Mouse (Mus musculus) gastrocnemius, postnatal 14 days (tissue): ENCODE measurements around the gene Il17f. TPM values are rescaled to one million over a fixed set of nuclear protein-coding genes. Genes with fewer than 3 reads are reported as not detected.
"Not testable (repeated sequence)": the region's sequence is repeated elsewhere in the genome, so short reads cannot be mapped to it uniquely, and the experiment has no call there.

Source experiments
- DNase-seq: peaks from one replicate; pipeline ENCODE4 v3.0.0; 2021; ENCODE audit warnings: mixed read lengths
- intact Hi-C: fragments of 180-260 bp; cut with DNase I; formaldehyde crosslinking; loops from one replicate; pipeline ENCODE4 v1.15.1; 2025; ENCODE audit warnings: low total_unique reads
- total RNA-seq, 2 experiments: library from RNA; stranded (reverse); gene quantifications; 2 replicates each; pipeline ENCODE4 v1.2.3; 2021

The Il17f gene
- total RNA-seq, 2 experiments from 2014 or later, result not detected

DNA sequence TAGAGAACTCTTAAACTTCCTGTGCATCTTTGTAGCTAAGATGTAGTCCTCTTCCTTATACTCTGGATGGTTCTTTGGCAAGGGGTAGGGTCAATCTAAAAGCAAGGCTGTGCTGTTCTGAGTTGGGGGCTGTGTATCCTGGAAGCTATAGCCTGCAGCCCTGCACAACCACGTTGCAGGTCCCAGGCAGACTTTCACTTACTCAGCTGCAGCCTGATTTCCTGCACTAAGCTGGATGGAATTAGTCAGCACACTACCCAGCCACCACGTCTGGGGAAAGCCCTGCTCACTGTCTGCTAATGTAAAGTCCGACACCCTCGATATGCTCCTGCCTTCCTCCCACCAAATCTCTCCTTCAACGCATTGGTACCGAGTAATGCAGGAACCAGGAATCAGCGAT is 997 bp upstream of the Il17f start:
- no peak for DNase-seq
- intact Hi-C loops, result no loop called here

DNA sequence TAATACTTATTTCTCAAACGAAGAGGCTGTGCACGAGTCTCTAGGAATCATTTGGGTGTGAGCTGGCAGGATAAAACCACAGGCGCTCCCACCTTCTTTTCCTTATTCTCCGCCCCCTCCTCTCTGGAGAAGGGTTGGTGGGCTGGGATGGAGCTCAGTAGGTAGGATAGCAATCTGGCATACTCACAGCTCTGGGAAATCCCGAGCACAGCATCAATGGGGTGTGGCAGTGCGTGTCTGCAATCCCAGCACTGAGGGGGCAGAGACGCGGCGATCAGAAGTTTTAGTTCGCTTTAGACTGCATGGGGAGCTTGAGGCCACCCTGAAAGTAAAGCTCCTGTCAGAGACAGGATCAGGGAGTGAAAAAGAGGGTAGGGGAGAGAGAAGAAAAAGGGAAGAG is 2.0 kb downstream of the Il17f start:
- DNase-seq, result no peak
- intact Hi-C loops, result no loop called here

DNA sequence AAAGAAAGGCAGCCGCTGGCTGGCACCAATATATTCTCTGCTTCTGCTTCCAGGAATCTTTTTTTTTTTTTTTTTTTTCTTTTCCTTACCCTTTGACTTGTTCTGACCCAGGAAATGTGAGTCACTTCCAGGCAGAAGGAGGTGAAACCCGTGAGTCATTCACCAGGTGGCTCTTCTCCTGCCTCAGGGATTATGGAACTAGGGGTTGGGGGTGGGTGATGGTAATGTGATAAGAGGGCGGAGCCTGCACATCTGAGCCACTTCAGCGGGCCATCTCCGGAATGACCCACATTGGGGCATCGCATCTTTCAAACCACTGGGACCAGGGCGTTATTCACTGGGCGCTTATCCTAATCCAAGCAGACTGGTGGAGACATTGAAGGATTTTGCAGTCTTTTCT is 3.4 kb downstream of the Il17f start:
- intact Hi-C loops, result no loop called here
- DNase-seq, result no peak

DNA sequence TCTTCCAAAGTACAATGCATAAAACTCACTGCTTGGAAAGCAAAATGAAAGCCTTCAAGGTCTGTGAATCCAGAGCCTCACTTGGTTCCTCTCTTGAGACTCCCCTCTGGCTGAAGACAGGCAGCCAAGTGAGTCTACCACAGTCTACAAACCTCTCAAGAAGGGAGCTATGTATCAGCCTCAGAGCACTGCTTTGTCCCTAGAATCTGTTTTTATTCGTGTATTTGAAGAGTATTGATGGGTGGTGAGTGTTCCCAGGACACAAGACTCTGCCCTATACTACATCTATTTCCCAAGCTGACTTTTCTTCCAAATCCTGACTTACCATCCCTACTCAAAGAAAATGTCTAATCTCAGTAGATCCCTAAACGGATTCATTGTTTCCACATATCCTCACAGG is 12.1 kb downstream of the Il17f start:
- intact Hi-C loops, result no loop called here
- DNase-seq, result no peak

DNA sequence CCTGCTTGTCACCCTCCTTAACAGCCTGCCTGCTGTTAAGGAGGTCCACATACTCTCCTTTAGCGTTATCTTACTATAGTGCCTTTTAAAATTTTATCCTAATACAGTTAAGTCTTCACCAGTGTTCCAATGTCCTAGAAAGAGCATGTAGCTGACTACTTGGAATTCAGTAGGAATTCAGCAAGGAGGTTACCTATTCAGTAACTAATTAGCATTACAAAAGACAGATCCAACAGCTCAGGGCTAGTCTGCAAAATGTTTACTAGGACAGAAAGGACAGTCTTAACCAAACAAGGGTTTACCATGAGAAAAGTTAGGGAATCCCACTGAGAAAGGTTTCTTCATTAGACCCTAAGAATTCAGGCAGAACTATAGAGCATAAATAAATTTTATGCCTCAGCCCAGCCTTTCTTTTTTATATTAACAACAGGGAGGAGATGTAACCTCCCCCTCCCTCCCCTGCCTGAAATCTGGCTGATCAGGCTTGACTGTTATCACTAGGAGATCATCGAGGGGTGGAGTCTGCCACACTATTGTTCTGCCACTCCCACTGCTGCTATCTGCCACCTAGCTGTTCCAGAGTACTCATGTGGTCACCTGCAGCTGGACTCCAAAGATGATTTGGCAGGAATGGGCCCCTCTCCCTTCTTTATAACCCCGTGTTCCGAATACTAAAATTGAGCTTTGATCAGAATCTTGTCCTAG is 16.2 kb downstream of the Il17f start:
- intact Hi-C loops, result not testable (repeated sequence)

DNA sequence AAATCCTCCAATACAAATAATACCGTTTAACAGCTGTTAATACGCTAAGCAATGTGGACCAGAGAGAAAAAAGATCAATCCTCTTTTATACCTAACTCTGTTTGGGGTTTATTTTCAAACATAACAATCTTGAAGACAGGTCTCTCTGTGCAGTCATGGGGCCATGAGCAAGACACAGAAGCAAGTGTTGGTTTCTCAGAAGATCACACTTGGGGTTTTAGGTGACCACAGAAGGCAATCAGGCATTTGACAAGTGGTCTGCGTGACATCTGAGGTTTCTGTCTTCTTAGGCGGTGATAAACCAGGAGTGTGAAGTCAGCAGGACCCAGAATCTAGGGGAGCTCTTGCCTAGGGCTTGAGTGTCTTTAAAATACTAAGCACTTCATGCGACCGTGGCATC is 23.9 kb downstream of the Il17f start:
- no peak for DNase-seq
- intact Hi-C loops, result no loop called here

More for the DNA sequence above, 16.2 kb downstream of the Il17f start:
- not testable (repeated sequence) for DNase-seq

DNA sequence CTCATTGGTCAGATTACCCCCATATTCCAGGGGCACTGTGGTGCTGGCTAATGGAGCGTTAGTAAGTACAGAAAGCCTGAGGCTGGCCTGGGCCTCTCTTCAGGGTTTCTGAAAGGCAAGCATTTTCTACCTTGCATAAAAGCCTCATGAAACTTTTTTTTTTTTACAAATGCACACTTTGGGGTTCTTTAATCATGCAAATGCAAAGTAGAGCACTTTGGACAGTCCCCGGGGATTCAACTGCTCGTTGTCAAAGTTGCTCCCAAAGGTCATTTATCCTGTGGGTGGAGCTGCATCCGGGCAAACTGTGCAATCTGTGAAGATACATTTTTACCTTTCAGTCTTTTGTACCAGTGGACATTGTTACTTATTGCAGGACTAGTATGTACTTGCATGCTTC is 29.0 kb downstream of the Il17f start:
- no peak for DNase-seq
- intact Hi-C loops, result no loop called here

DNA sequence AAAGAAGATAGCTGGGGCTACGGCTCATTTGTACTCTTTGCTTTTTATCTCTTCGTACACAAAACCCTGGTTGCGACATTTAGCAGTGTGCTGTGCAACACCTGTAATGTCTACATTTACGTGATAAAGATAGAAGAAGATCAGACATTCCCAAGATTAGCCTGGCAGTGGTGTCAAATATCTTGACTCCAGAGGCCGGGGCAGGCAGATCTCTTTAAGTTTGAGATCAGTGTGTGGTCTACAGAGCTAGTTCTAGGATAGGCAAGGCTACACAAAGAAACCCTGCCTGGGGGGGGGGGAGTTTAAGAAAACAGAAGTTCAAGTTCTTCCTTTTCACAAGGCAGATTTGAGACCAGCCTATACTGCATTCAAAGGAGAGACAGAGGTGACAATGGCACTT is 30.1 kb downstream of the Il17f start:
- DNase-seq, result no peak
- intact Hi-C loops, result no loop called here

DNA sequence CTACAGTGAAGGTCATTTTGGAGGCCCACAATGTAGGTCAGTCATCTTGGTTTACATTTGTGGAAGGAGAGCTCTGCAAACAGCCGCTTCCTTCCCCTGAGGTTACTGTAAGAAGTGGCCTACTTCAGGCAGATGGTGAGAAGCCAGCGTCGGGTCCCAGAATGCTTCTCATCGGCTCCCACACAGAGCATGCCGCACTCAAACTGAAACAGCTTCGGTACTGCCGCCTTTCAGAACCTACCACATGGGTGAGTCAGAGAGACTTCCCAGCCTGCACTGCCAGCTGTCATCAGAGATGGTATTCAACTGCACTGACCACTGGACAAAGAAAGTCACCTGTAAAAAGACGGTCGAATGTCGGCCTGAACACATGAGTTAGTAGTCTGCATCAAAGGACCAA is 30.6 kb downstream of the Il17f start:
- intact Hi-C loops, result no loop called here

DNA sequence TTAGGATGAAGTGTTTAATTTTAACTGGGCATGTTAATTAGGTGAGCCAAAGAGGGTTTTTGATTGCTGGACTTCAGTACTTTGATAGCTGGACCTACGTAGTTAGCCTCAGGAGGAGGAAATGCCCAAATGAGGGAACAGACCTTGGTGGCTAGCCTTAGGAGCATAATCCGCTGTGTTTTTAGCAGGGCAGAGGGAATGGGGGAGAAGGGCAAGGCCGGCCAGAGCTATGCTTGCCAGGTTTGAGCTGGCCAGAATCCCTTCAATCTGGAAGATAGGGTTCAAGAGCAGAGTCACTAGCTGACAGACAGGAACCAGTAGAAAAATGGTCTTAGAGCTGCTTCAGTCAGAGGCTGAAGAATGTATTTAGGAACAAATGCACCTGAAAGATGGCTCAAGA is 32.8 kb downstream of the Il17f start:
- intact Hi-C loops, result no loop called here
- DNase-seq, result no peak

More for the DNA sequence above, 30.6 kb downstream of the Il17f start:
- DNase-seq, result no peak

DNA sequence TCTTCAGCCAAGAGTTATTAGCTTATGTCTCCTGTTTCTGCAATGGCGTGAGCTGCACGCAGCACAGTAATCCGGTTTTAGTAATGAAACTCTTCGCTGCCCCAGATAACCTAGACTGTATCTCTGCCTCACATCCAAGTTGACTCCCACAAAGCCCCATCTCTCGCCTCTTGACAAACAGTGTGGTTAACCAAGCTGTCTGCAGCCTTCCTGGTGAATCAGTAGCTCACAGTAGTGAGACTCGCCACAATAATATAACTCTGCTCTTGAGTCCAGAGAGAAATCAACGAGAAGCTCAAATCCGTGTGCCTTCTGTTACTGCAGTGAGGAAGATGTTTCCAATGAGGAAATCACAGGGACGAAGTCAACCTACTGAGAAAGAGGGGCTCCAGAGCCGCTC is 36.0 kb downstream of the Il17f start:
- intact Hi-C loops, result no loop called here
- no peak for DNase-seq

DNA sequence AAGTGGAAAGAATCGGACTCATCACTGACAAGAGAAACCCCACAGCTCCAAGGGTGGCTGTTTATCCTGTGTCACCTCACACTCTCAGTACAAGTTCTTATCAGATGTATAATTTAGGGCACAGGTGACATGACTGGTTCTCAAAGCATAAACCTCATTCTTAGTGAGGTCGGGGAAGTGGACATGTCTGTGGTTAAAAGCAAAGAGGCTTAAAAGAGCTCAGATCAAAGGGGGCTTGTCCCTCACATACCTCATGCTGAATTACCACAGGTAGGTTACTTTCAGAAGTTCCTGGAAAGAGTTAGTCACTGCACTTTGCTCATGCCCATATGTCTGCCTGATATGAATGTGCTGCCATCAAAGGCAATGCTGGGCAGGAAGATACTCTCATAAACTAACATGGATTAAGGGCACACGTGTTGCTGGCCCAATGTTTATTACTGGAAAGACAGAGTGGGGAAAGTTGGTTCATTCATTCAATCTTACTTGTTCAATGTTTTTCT is 49.9 kb downstream of the Il17f start:
- intact Hi-C loops, result no loop called here
- no peak for DNase-seq

DNA sequence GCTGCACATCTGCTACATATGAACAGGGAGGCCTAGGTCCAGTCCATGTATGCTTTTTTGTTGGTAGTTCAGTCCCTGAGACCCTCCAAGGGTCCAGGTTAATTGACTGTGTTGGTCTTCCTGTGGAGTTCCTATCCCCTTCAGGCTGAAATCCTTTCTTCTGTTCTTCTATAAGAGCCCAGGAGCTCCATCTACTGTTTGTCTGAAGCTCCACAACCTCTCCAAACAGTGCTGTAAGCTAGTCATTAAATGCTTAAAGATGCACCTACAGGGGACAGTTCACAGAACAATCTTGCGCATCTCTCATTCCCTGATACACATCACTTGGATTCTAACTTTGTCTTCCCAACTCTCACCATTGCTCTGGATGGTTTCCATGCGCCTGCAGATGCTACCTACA is 51.9 kb downstream of the Il17f start:
- intact Hi-C loops, result loop anchor here (5.0 kb wide), 1 partner anchor 126 kb away; no protein-coding TSS in a partner anchor
- no peak for DNase-seq

DNA sequence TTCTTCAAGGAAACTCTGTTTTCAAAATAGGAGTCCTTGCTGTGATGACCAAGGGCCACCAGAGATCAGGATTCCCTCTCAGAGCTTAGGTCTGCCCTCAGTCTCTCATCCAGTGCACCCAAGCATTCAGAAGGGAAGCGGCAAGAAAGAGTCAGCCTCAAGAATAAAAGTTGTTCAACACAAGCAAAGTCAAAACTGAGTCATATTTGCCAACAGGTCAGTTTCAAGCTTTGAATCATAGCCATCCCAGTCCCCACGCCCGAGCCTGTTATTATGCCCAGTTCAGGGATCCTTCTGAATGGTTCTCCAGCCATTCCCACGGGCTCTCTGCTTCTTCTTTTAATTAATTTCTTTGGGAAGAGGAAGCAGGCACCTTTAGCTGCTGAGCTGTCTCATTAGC is 53.8 kb downstream of the Il17f start:
- intact Hi-C loops, result loop anchor here (5.0 kb wide), 1 partner anchor 124 kb away; no protein-coding TSS in a partner anchor

DNA sequence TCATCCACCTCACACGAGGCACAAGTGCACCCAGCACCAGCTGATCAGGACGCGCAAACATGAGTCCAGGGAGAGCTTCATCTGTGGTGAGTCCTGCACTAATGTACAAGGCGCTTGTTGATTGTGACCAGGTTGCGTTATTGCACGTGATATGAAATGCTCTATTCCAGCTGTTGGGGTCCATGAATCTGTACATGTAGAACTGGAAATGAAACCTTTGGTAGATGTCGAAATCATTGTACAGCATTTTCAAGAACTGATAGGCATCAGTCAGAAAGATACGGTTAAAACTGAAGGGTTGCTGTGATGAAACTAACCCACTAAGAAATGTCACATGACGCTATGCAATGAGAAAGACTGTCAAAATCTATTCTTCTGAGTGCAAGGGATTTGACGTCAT is 59.5 kb downstream of the Il17f start, which contains the start of gene Il17a:
Gene Il17a, plus strand, starts transcription at position 3 of the 400 bp plus-strand sequence.
- intact Hi-C loops, result no loop called here
- DNase-seq, result no peak

More for the DNA sequence above, 53.8 kb downstream of the Il17f start:
- DNase-seq, result no peak

Other genes starting within 250 kb of the Il17f start
- under 1 TPM; 0.09 to 0.12 TPM for gene Pkhd1, start 172.6 kb downstream of the Il17f start, total RNA-seq
- not detected for gene Il17a, start 59.7 kb downstream of the Il17f start, total RNA-seq
- gene Mcm3, start 29.7 kb upstream of the Il17f start, total RNA-seq, result 1 to 10 TPM; 5.4 to 8.7 TPM
- gene Paqr8, start 100.0 kb upstream of the Il17f start, total RNA-seq, result 1 to 10 TPM; 1.5 to 1.8 TPM
- gene Efhc1, start 161.0 kb upstream of the Il17f start, total RNA-seq, result 1 to 10 TPM in 1 of 2 experiments, under 1 TPM in 1; 0.97 to 1.2 TPM